Mouse (Mus musculus): ENCODE measurements around the gene Necap2.

- TF ChIP-seq POLR2A (IDR thresholded peaks at IDR 0.05; ENCODE audit: insufficient read length, low read depth) (no peak), POLR2AphosphoS2 (IDR thresholded peaks at IDR 0.05; ENCODE audit: insufficient read length, low read depth) (no peak)
Observed at GRCm38 (mm10) chr4:141099956-141100355, 21.8 kb upstream of the Necap2 start.
